Mouse (Mus musculus): Measurements from ENCODE around the gene Dusp11. TPM values are rescaled to one million over a fixed set of nuclear protein-coding genes. Genes with fewer than 3 reads are reported as not detected.
"Not testable (repeated sequence)": the region's sequence is repeated elsewhere in the genome, so short reads cannot be mapped to it uniquely, and the experiment has no call there.

Gene Dusp11
- total RNA-seq, 1 experiment from 2014 or later, result 44.3 TPM

DNA sequence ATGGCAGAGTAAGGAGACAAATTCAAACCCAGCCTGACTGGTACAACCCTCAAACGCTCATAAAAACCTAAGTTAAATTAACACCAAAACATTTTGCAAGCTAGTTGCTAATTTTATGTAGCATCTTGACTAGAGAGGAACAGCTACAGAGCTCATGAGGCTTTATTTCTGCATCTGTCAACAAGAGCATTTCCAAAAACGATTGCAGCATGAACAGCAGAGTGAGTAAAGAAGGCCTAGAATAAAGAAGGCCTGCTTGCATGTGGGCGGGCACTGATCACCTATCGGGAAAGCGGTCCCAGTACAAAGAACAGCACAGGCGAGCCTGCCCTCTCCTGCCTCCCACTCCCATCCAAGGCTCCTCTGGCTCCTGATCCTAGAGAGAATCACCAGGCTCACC lies 12.9 kb downstream of the Dusp11 start:
- ATAC-seq (replicated peaks in 1 of 2; ENCODE audit: insufficient read depth in 1 of 2, low FRiP score in 2 of 2, low TSS enrichment in 1 of 2, low read depth in 1 of 2, poor library complexity in 2 of 2, severe bottlenecking in 2 of 2), result no peak

DNA sequence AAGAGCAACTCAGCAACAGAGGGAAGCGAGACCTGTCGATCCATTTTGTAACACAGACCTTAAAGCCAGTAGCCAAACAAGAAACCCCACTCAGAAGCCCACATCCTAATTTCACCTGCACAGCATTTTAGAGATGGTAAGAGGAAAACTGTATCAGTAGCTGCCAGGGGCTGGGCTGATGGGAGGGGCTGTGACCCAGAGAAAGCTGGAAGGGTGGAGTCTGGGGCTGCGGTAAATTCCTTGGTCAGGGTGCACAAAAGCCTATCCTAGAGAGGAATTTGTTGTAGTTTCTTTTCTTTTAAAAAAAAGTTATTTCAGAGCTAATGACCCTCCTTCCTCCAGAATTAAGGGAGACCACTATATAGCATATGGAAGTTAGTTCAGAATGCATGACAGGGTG lies 19.0 kb downstream of the Dusp11 start:
- ATAC-seq (replicated peaks in 1 of 2; ENCODE audit: insufficient read depth in 1 of 2, low FRiP score in 2 of 2, low TSS enrichment in 1 of 2, low read depth in 1 of 2, poor library complexity in 2 of 2, severe bottlenecking in 2 of 2), result no peak

DNA sequence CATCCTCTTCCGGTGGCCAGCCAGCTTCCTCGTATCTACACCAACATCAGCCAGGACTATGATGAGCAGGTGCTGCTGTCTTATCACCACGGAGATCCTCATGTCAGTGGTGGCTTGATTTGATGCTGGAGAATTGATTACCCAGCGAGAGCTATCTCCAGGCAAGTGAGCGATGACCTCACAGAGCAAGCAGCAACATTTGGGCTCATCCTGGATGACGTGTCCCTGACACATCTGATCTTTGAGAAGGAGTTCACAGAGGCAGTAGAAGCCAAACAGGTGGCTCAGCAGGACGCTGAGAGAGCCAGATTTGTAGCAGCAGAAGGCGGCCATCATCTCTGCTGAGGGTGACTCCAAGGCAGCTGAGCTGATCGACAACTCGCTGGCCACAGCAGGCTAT lies 22.8 kb downstream of the Dusp11 start:
- no peak for ATAC-seq (replicated peaks in 1 of 2; ENCODE audit: insufficient read depth in 1 of 2, low FRiP score in 2 of 2, low TSS enrichment in 1 of 2, low read depth in 1 of 2, poor library complexity in 2 of 2, severe bottlenecking in 2 of 2)

DNA sequence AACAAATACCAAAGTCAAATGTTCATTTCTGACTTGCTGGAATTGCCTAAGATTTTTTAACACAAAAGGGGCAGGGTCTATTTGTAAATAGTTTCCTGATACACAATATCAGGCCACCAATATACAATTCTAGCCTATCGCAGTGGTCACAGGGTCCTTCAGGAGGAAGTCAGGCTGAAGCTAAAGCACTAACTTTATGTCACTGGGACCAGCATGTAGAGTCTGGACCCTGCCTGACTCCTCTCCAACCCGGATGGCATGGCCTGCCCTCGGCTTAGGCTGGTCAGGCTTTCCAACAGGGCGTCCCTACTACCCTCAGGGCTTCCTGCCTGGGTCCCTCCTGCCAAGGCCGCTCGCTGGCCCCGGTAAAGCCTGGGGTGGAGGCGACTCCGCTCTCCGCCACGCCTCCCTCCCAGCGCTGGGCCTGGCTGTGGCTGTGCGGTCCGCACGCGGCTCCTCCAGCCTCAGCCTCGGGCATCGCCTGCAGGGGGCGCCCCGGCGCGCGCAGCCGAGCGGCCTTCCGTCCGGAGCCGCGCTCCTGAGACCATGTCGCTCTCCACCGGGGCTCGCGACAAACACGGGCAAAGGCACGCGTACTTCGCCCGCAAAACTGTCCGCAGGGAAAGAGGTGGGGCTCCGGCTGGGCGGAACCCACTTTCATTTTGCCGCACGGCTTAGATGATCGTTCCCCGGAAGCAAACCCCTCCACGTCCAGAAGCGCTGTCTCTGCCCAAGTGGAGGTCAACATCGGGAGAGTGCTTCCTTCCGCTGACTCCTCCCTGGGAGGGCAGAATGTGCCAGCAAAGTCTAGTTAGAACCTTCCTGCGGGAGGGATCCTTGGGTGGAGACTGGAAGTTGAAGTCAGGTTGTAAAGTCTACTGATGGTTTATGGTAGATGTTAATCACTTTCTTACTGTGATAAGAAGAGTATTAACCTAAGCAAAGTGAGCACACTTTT lies 24.7 kb downstream of the Dusp11 start:
- peak; percentile 89 to 95 for ATAC-seq (replicated peaks in 1 of 2; ENCODE audit: insufficient read depth in 1 of 2, low FRiP score in 2 of 2, low TSS enrichment in 1 of 2, low read depth in 1 of 2, poor library complexity in 2 of 2, severe bottlenecking in 2 of 2)

DNA sequence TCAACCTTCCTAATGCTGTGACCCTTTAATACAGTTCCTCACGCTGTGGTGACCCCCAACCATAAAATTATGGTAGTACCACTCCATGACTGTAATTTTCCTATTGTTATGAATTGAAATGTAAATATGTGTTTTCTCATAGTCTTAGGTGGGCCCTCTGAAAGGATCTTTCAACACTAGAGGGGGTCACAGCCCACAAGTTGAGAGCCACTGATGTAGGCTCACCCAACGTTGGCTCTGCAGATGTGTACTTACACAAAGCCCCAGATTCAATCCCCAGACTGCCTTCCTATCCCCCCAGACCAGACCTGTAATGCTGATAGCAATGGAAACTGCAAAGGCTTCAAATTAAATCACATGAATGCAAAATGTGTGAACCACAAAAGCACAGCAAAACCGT lies 25.8 kb downstream of the Dusp11 start:
- no peak for ATAC-seq (replicated peaks in 1 of 2; ENCODE audit: insufficient read depth in 1 of 2, low FRiP score in 2 of 2, low TSS enrichment in 1 of 2, low read depth in 1 of 2, poor library complexity in 2 of 2, severe bottlenecking in 2 of 2)

DNA sequence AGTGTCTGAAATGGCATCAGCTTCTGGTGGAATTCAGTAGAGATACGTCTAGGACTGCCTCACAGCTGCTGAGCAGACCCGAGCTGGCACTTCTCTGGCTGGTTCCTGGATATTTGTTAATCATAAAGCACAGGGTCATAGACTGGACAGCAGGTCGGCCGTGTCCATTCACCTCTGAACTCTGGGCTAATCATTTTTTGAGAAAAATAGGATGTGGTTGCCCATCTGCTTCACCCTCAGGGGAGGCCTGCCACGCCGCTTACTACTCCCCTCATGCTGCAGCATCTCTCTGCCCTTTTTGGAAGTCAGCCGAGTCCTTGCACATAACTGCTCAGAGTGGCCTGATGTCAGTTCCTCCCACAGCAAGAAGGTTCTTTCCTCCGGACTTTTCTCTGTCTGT lies 27.4 kb downstream of the Dusp11 start:
- no peak for ATAC-seq (replicated peaks in 1 of 2; ENCODE audit: insufficient read depth in 1 of 2, low FRiP score in 2 of 2, low TSS enrichment in 1 of 2, low read depth in 1 of 2, poor library complexity in 2 of 2, severe bottlenecking in 2 of 2)

DNA sequence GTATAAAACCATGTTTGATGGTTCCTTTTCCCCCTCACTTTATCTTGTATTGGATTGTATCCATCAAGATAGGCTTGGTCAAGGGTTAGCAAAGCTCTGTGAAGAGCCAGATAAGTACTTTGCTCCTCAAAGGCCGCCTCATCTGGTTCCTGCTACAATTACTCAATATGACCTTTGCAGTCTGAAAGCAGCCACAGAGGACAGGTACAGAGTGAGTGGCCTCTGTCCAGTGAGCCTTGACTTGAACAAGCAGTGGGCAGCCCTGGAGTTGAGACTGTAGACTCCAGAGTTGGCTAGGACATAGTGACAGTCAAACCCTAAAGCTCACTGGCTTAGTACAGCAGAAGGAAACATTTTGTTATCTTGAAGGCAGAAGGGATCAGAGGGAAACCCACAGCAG lies 32.2 kb downstream of the Dusp11 start:
- ATAC-seq (replicated peaks in 1 of 2; ENCODE audit: insufficient read depth in 1 of 2, low FRiP score in 2 of 2, low TSS enrichment in 1 of 2, low read depth in 1 of 2, poor library complexity in 2 of 2, severe bottlenecking in 2 of 2), result no peak

DNA sequence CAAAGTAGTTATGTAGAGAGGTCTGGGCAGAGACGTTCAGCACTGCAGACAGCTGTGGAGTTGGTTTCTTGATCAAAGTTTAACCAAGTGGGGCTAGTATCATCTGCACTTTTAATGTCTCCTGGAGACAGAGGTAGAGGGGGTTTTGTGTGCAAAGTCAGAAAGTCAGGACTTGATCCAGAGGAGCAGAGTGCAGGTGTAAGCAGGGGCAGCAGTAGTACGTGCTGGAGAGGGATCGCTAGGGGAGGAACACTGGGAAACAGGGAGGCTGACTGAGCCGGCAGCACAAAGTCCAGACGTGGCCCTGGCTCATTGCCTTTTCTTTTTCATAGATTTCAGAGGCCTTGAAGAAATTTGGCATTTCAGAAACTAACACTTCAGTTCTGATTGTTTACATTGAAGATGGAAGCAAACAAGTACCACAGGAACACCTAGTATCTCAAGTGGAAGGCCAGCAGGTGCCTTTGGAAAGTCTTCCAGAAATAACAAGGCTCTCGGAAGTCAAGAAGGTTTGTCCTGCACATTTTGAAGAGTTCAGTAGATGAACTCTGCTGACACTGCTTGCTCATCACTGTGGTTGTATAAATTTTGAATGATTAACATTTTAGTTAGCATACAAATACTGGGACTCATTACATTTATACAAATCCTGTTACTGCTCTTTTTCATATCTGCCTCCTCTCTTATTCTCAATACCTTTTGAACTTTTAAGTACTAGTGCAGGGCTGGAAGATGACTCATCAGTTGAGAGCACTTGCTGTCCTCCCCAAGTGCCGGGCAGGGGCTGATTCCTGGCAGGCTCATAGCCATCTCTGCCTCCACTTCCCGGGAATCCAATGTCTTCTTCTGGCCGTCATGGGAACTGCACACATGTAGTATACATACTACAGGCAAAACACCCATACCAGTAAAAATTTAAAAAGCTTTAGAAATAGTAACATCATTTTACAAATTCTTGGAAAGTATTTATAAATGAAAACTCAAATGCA lies 33.7 kb downstream of the Dusp11 start:
- no peak for ATAC-seq (replicated peaks in 1 of 2; ENCODE audit: insufficient read depth in 1 of 2, low FRiP score in 2 of 2, low TSS enrichment in 1 of 2, low read depth in 1 of 2, poor library complexity in 2 of 2, severe bottlenecking in 2 of 2)

DNA sequence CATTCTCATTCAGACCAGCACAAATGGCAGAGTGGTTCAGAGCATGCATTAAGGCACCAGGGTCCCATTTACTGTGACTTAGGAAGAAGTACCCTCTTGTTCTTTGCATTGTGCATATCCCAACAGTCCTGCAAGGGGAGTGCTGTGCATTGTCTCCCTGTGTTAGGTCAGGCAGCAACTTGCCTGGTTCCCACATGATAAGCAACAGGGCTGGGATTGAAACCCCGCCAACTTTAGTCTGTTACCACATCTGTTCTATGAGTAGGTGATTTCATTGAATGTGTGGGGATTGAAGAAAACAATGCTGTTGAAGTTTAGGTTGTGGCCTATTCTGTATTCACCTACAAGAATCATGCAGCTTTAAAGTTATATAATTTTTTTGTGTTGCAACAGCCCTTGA lies 34.8 kb downstream of the Dusp11 start:
- ATAC-seq (replicated peaks in 1 of 2; ENCODE audit: insufficient read depth in 1 of 2, low FRiP score in 2 of 2, low TSS enrichment in 1 of 2, low read depth in 1 of 2, poor library complexity in 2 of 2, severe bottlenecking in 2 of 2), result no peak

DNA sequence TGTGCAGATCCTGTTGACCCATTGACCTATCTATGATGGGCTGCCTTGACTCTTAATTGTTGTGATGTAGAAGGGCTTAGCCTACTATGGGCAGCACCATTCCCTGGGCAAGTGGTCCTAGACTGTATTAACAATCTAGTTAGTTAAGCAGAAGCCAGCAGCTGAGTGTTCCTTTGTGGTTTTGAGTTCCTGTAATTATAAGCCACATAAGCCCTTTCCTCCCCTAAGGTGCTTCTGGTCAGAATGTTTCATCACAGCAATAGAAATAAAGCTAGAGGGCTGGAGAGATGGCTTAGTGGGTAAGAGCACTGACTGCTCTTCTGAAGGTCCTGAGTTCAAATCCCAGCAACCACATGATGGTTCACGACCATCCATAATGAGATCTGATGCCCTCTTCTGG lies 37.8 kb downstream of the Dusp11 start:
- ATAC-seq (replicated peaks in 1 of 2; ENCODE audit: insufficient read depth in 1 of 2, low FRiP score in 2 of 2, low TSS enrichment in 1 of 2, low read depth in 1 of 2, poor library complexity in 2 of 2, severe bottlenecking in 2 of 2), result peak in 1 of 2 experiments; percentile 45; a peak in 1 of 4 replicates

DNA sequence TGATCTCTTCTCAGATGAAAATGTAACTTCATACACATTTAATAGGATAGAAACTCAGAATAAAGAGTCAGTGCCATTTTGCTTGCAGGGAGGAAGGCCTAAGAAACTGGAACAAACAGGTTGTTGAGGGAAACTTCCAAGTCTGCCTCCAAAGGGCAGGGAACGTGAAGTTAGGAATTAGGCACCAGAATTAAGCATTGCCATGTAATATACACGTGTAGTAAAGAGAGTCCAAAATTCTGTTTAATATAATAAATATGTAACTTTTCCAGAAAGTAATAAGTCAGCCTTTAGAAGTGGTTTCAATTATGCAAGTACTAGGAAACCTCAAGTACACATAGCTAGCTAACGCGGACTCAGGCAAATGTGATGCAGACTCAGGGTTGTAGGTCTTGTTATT lies 42.1 kb downstream of the Dusp11 start:
- no peak for ATAC-seq (replicated peaks in 1 of 2; ENCODE audit: insufficient read depth in 1 of 2, low FRiP score in 2 of 2, low TSS enrichment in 1 of 2, low read depth in 1 of 2, poor library complexity in 2 of 2, severe bottlenecking in 2 of 2)

DNA sequence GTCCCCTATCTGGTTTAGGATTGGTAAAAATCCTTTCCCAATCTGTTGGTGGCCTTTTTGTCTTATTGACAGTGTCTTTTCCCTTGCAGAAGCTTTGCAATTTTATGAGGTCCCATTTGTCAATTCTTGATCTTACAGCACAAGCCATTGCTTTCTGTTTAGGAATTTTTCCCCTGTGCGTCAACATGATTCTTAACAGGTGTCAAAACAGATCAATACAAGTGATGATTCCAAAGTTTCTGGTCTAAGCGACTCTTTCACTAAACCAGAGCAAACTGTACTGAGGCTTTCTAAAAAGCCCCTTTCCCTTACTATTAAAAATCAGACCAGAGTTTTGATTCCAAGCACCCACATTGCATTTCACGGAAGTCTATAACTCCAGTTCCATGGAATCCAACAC lies 43.1 kb downstream of the Dusp11 start:
- not testable (repeated sequence) for ATAC-seq (replicated peaks in 1 of 2; ENCODE audit: insufficient read depth in 1 of 2, low FRiP score in 2 of 2, low TSS enrichment in 1 of 2, low read depth in 1 of 2, poor library complexity in 2 of 2, severe bottlenecking in 2 of 2)

DNA sequence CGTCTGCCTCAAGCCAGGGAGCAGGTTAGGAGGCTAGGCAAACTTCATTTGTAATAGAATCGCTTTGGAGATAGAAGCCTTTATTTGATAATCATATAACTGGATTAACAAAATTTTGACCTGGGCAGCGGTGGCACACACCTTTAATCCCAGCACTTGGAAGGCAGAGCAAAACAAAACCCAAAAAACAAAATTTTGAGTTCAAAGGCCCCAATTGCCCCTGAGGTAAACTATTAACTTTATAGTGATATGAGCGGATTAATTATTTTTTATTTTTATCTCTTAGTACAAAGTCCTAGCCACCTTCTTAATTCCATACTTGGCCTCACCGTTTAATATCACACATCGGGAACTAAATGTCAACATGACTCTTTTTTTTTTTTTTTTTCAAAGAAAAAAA lies 44.9 kb downstream of the Dusp11 start:
- ATAC-seq (replicated peaks in 1 of 2; ENCODE audit: insufficient read depth in 1 of 2, low FRiP score in 2 of 2, low TSS enrichment in 1 of 2, low read depth in 1 of 2, poor library complexity in 2 of 2, severe bottlenecking in 2 of 2), result no peak

DNA sequence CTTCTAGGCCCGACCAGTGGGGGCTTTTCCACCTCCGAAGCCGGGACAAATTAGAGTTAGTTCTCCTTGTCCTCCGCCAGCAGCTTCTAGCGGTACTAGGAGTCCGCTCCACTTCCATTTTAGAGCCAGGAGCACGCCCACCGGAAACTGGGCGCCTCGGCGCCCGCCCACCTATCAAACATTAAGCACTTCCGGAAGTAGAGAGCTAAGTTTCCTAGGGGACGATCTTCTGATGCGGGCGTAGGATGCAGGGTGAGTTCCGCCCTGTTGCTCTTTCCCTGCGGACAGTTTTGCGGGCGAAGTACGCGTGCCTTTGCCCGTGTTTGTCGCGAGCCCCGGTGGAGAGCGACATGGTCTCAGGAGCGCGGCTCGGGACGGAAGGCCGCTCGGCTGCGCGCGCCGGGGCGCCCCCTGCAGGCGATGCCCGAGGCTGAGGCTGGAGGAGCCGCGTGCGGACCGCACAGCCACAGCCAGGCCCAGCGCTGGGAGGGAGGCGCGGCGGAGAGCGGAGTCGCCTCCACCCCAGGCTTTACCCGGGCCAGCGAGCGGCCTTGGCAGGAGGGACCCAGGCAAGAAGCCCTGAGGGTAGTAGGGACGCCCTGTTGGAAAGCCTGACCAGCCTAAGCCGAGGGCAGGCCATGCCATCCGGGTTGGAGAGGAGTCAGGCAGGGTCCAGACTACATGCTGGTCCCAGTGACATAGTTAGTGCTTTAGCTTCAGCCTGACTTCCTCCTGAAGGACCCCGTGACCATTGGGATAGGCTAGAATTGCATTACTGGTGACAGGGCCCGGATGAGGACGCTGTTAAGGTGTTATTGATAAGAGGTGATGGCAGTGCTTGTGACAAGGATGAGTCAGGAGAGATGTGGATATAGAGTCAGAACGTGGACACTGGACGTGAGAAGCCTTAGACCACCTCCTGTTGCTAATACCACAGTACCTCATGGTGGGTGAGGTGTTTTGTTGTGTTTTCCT lies 45.6 kb downstream of the Dusp11 start, which contains the start of gene Nat8f1:
TSS of gene Nat8f1 (minus strand) at position 149 of the 975 bp plus-strand sequence.
- peak; percentile 91 to 93 for ATAC-seq (replicated peaks in 1 of 2; ENCODE audit: insufficient read depth in 1 of 2, low FRiP score in 2 of 2, low TSS enrichment in 1 of 2, low read depth in 1 of 2, poor library complexity in 2 of 2, severe bottlenecking in 2 of 2)

DNA sequence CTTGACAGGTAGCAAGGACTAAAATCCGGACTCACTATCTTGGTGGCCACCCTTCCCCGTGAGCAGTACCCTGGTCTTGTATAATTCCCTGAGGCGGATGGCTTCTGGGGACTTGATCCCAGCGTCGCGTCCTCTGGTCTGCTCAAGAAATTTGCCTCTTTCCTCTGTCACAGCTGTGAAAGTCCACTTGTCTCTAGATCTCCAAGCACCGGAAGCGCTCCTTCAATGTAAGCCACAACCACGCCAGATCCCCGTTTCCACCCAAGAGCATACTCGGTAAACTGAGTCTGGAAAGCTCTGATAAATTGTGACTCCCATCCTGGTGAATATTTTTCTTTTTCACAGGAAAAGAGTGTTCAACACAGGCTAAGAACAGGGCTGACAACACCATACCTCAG lies 46.3 kb downstream of the Dusp11 start:
- ATAC-seq (replicated peaks in 1 of 2; ENCODE audit: insufficient read depth in 1 of 2, low FRiP score in 2 of 2, low TSS enrichment in 1 of 2, low read depth in 1 of 2, poor library complexity in 2 of 2, severe bottlenecking in 2 of 2), result no peak

DNA sequence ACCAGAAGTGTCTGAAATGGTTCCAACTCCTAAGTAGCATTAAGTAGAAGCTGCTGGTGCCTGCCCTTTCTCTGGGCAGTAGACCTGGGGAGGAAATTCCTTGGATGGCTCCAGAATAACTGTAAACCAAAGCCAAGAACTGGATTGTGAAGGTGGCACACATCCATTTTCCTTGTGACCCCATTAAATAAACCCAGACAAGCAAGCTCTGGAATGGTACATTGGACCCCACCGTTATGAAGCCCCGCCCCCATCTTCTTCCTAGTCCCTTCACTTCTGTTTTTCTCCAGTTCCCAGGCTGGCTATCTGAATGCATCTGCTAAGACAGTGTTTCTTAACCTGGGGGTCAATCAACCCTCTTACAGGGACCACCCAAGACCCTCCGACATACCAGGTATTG lies 49.9 kb downstream of the Dusp11 start, which contains the start of gene Tprkb:
TSS of gene Tprkb (plus strand) at position 279 of the 400 bp plus-strand sequence.
- no peak for ATAC-seq (replicated peaks in 1 of 2; ENCODE audit: insufficient read depth in 1 of 2, low FRiP score in 2 of 2, low TSS enrichment in 1 of 2, low read depth in 1 of 2, poor library complexity in 2 of 2, severe bottlenecking in 2 of 2)

DNA sequence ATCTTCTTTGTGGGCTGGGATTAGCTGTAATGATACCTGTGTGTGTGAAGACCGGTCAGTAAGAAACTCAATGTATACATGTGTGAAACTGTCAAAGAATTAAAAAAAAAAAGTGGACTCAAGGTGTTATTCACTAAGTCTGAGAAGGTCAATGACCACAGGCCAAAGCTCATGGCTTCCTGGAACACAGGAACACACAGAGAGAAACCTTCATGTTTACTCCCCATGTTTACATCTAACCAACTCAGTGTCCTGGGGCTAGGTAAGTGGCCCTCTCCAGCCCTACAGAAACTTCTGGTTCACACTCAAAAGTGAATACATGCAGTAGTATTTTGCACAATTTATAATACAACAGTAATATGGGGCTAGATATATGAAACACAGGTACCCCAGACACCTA lies 51.8 kb downstream of the Dusp11 start:
- no peak for ATAC-seq (replicated peaks in 1 of 2; ENCODE audit: insufficient read depth in 1 of 2, low FRiP score in 2 of 2, low TSS enrichment in 1 of 2, low read depth in 1 of 2, poor library complexity in 2 of 2, severe bottlenecking in 2 of 2)
